ENCODE assay signal across 1 mouse cellular context in genomic region chr9:23297491-23298170, GRCm38 (mm10).
A peak's percentile ranks its signal among the peaks of the same experiment; 100 is the strongest.
TF ChIP-seq lines count a peak whose summit lies in the region.

No protein-coding gene starts in this region.

TF ChIP-seq in CH12.LX, 34 proteins besides CTCF, POLR2A, EP300 and RAD21 (continued from another document):
- peak; percentile 58; the same call in 1 of the 2 replicates for TF ChIP-seq MAFK (IDR thresholded peaks at IDR 0.05; ENCODE audit: insufficient replicate concordance, low read length)
